Mouse (Mus musculus): ENCODE measurements around the gene Atxn7l3. TPM values are rescaled to one million over a fixed set of nuclear protein-coding genes. Genes with fewer than 3 reads are reported as not detected.

Gene Atxn7l3
- polyA plus RNA-seq, 1 experiment from 2014 or later: 19.0 TPM

DNA sequence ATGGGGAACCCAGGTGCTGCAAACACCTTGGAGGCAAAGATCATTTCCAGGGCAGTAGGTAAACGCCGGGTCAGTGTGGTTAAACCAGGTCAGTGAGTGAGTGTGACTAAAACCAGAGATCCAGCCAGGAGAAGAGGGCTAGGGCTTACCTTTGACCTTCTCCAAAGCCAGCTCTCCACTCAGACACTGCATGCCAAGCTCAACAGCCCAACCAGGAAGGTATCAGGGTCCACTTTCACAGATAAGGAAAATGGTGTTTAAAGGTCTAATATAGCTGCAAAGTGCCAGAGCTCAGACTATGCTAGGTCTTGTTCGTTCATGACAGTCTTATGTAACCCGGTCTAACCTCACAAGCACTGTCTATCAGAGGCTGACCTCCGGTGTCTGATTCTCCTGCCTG, 55.2 kb downstream of the Atxn7l3 start:
- Histone ChIP-seq H3K27ac (ENCODE audit: low read length) (no peak overlapping the region), H3K9me3 (ENCODE audit: control insufficient read depth, low read depth, low read length) (no peaks in the 10 kb centered on the region), H3K4me3 (ENCODE audit: low read depth, low read length) (no peak overlapping the region), H3K4me1 (ENCODE audit: control insufficient read depth, insufficient read depth, low read length) (peaks cover 18% of the 10 kb centered on the region; the same call in 1 of the 2 replicates), H3K4me2 (replicated peaks; ENCODE audit: low read depth, low read length) (no peak overlapping the region), H3K9ac (replicated peaks; ENCODE audit: low read depth, low read length) (no peak overlapping the region), H3K36me3 (ENCODE audit: control insufficient read depth, insufficient read depth, low read length) (no peaks in the 10 kb centered on the region), H3K27me3 (ENCODE audit: control insufficient read depth, insufficient read depth, low read length) (no peaks in the 10 kb centered on the region)
- 78% methylated on average over 5 of the region's 5 CpGs for WGBS
- ATAC-seq (ENCODE audit: insufficient number of reproducible peaks, insufficient read depth, low FRiP score, low read depth): no peak

DNA sequence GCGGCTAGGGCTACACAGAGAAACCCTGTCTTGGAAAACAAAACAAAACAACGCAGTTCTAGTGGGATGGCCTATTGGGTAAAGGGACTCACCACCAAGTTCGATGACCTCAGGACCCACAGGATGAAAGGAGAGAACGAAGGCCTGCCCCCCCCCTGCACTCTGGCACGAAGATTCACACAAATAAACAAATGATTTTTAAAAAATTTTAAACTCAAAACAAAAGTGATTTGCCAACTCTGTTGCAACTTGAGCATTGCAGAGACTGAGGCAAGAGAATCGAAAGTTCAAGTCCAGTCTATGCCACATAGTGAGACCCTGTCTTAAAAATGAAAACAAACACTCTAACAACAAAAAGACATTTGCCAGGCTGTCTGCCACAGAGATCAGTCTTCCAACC, 55.8 kb downstream of the Atxn7l3 start:
- no peaks in the 10 kb centered on the region for H3K9me3 ChIP-seq (ENCODE audit: control insufficient read depth, low read depth, low read length)
- no peaks in the 10 kb centered on the region for H3K27me3 ChIP-seq (ENCODE audit: control insufficient read depth, insufficient read depth, low read length)
- H3K4me2 ChIP-seq (replicated peaks; ENCODE audit: low read depth, low read length): no peak overlapping the region
- no peak overlapping the region for H3K4me3 ChIP-seq (ENCODE audit: low read depth, low read length)
- no peak overlapping the region for H3K27ac ChIP-seq (ENCODE audit: low read length)
- H3K4me1 ChIP-seq (ENCODE audit: control insufficient read depth, insufficient read depth, low read length): peaks cover 13% of the 10 kb centered on the region; the same call in 1 of the 2 replicates
- ATAC-seq (ENCODE audit: insufficient number of reproducible peaks, insufficient read depth, low FRiP score, low read depth): no peak
- H3K9ac ChIP-seq (replicated peaks; ENCODE audit: low read depth, low read length): no peak overlapping the region
- 83% methylated on average over 6 of the region's 6 CpGs for WGBS
- H3K36me3 ChIP-seq (ENCODE audit: control insufficient read depth, insufficient read depth, low read length): no peaks in the 10 kb centered on the region

Other genes with a start within 250 kb of the Atxn7l3 start
- 8.4 and 8.5 TPM in 2 replicates for gene Mpp2, start 208.1 kb downstream of the Atxn7l3 start, polyA plus RNA-seq (2014; fragmentation: Nextera tagmentation; extraction: Ambion mirVana)
- gene Ppy, start 195.3 kb downstream of the Atxn7l3 start, polyA plus RNA-seq (2014; fragmentation: Nextera tagmentation; extraction: Ambion mirVana): not detected in 2 replicates
- 5.2 and 11.2 TPM in 2 replicates for gene Pyy, start 188.8 kb downstream of the Atxn7l3 start, polyA plus RNA-seq (2014; fragmentation: Nextera tagmentation; extraction: Ambion mirVana)
- gene Nags, start 151.1 kb downstream of the Atxn7l3 start, polyA plus RNA-seq (2014; fragmentation: Nextera tagmentation; extraction: Ambion mirVana): not detected in 2 replicates
- 23.0 and 24.8 TPM in 2 replicates for gene Tmem101, start 140.2 kb downstream of the Atxn7l3 start, polyA plus RNA-seq (2014; fragmentation: Nextera tagmentation; extraction: Ambion mirVana)
- 88.2 and 88.5 TPM in 2 replicates for gene Lsm12, start 111.3 kb downstream of the Atxn7l3 start, polyA plus RNA-seq (2014; fragmentation: Nextera tagmentation; extraction: Ambion mirVana)
- gene G6pc3, start 107.0 kb downstream of the Atxn7l3 start, polyA plus RNA-seq (2014; fragmentation: Nextera tagmentation; extraction: Ambion mirVana): 34.4 and 36.6 TPM in 2 replicates
- 41.5 and 46.4 TPM in 2 replicates for gene Hdac5, start 66.5 kb downstream of the Atxn7l3 start, polyA plus RNA-seq (2014; fragmentation: Nextera tagmentation; extraction: Ambion mirVana)
- gene BC030867, start 47.7 kb downstream of the Atxn7l3 start, polyA plus RNA-seq (2014; fragmentation: Nextera tagmentation; extraction: Ambion mirVana): 11.4 and 11.8 TPM in 2 replicates
- not detected in 2 replicates for gene Asb16, start 27.9 kb downstream of the Atxn7l3 start, polyA plus RNA-seq (2014; fragmentation: Nextera tagmentation; extraction: Ambion mirVana)
- gene Tmub2, start 11.7 kb downstream of the Atxn7l3 start, polyA plus RNA-seq (2014; fragmentation: Nextera tagmentation; extraction: Ambion mirVana): 53.0 and 55.0 TPM in 2 replicates
- gene Ubtf, start 23.1 kb upstream of the Atxn7l3 start, polyA plus RNA-seq (2014; fragmentation: Nextera tagmentation; extraction: Ambion mirVana): 77.3 and 87.2 TPM in 2 replicates
- 4.2 and 4.6 TPM in 2 replicates for gene Slc4a1, start 69.6 kb upstream of the Atxn7l3 start, polyA plus RNA-seq (2014; fragmentation: Nextera tagmentation; extraction: Ambion mirVana)
- gene Rundc3a, start 96.8 kb upstream of the Atxn7l3 start, polyA plus RNA-seq (2014; fragmentation: Nextera tagmentation; extraction: Ambion mirVana): 7.9 and 9.7 TPM in 2 replicates
- 215 and 216 TPM in 2 replicates for gene Slc25a39, start 111.3 kb upstream of the Atxn7l3 start, polyA plus RNA-seq (2014; fragmentation: Nextera tagmentation; extraction: Ambion mirVana)
- 112 and 122 TPM in 2 replicates for gene Grn, start 133.7 kb upstream of the Atxn7l3 start, polyA plus RNA-seq (2014; fragmentation: Nextera tagmentation; extraction: Ambion mirVana)
- gene Fam171a2, start 151.1 kb upstream of the Atxn7l3 start, polyA plus RNA-seq (2014; fragmentation: Nextera tagmentation; extraction: Ambion mirVana): 7.1 and 8.0 TPM in 2 replicates
- gene Itga2b, start 173.5 kb upstream of the Atxn7l3 start, polyA plus RNA-seq (2014; fragmentation: Nextera tagmentation; extraction: Ambion mirVana): 6.4 and 7.5 TPM in 2 replicates